Mouse (Mus musculus) adrenal gland, adult 2 months (tissue): ENCODE measurements around the gene Tyw5. TPM values are rescaled to one million over a fixed set of nuclear protein-coding genes. Genes with fewer than 3 reads are reported as not detected.

Experiments
- DNase-seq: peaks from one replicate; pipeline ENCODE4 v3.0.0; 2021
- long read RNA-seq: library from polyadenylated mRNA; stranded (forward); transcript quantifications from one replicate; pipeline ENCODE4 v2.0.0, GENCODE M21; 2021
- polyA plus RNA-seq: library from polyadenylated mRNA; depleted of rRNA; stranded (reverse); fragments of >200 nt; gene quantifications from 2 replicates; pipeline ENCODE4 v1.2.3, GENCODE M21; 2012; rRNA removed
- total RNA-seq, 2 experiments: library from RNA; stranded (reverse); gene quantifications; 2 replicates each; pipeline ENCODE4 v1.2.3; 2021

Gene Tyw5
- 10 to 100 TPM; 14.4 to 15.7 TPM for total RNA-seq
- 0.68 and 0.89 TPM in 2 replicates for polyA plus RNA-seq
- long read RNA-seq, partial matches to known transcripts, result 0 of 2 reads
- long read RNA-seq, other reads (novel, unspliced or antisense), result 0 of 2 reads

GRCm38 (mm10) chr1:57406187-57407151 is at the start of gene Tyw5, which contains the start of gene Maip1:
Gene Tyw5 (minus strand): TSS chr1:57407101.
Gene Maip1 (plus strand): TSS chr1:57406328.
- DNase-seq, result peak; percentile 89

GRCm38 (mm10) chr1:57450241-57450640 is 43.3 kb upstream of the Tyw5 start:
- no peak for DNase-seq

- DNase-seq, result no peak
Observed at GRCm38 (mm10) chr1:57445679-57446078, 38.8 kb upstream of the Tyw5 start.

- no peak for DNase-seq
Observed at GRCm38 (mm10) chr1:57440771-57441170, 33.9 kb upstream of the Tyw5 start.

- DNase-seq, result no peak
Observed at GRCm38 (mm10) chr1:57439026-57439425, 32.1 kb upstream of the Tyw5 start.

GRCm38 (mm10) chr1:57436954-57437353 is 30.1 kb upstream of the Tyw5 start:
- no peak for DNase-seq

- DNase-seq, result peak; percentile 31
Observed at GRCm38 (mm10) chr1:57436408-57436807, 29.5 kb upstream of the Tyw5 start.

- no peak for DNase-seq
Observed at GRCm38 (mm10) chr1:57433141-57433540, 26.2 kb upstream of the Tyw5 start.

- DNase-seq, result peak; percentile 8
Observed at GRCm38 (mm10) chr1:57429786-57430483, 23.0 kb upstream of the Tyw5 start.

- DNase-seq, result peak; percentile 82
Observed at GRCm38 (mm10) chr1:57428368-57429308, 21.7 kb upstream of the Tyw5 start.

- no peak for DNase-seq
Observed at GRCm38 (mm10) chr1:57423696-57424095, 16.8 kb upstream of the Tyw5 start.

- DNase-seq, result no peak
Observed at GRCm38 (mm10) chr1:57413397-57413796, 6.5 kb upstream of the Tyw5 start.

GRCm38 (mm10) chr1:57408994-57409393 is 2.1 kb upstream of the Tyw5 start:
- no peak for DNase-seq

- no peak for DNase-seq
Observed at GRCm38 (mm10) chr1:57402116-57402515, 4.8 kb downstream of the Tyw5 start.

- no peak for DNase-seq
Observed at GRCm38 (mm10) chr1:57400877-57401276, 6.0 kb downstream of the Tyw5 start.

GRCm38 (mm10) chr1:57400321-57400720 is 6.6 kb downstream of the Tyw5 start:
- DNase-seq, result no peak

- DNase-seq, result peak; percentile 28
Observed at GRCm38 (mm10) chr1:57394051-57394450, 12.8 kb downstream of the Tyw5 start.

GRCm38 (mm10) chr1:57392417-57392816 is 14.5 kb downstream of the Tyw5 start:
- no peak for DNase-seq

- no peak for DNase-seq
Observed at GRCm38 (mm10) chr1:57390993-57391790, 15.7 kb downstream of the Tyw5 start.

- no peak for DNase-seq
Observed at GRCm38 (mm10) chr1:57388402-57389155, 18.3 kb downstream of the Tyw5 start.
